Mouse (Mus musculus): ENCODE results near the gene As3mt. TPM values are rescaled to one million over a fixed set of nuclear protein-coding genes. Genes with fewer than 3 reads are reported as not detected.

Gene As3mt
- polyA plus RNA-seq, 1 experiment = 43.7 TPM

DNA sequence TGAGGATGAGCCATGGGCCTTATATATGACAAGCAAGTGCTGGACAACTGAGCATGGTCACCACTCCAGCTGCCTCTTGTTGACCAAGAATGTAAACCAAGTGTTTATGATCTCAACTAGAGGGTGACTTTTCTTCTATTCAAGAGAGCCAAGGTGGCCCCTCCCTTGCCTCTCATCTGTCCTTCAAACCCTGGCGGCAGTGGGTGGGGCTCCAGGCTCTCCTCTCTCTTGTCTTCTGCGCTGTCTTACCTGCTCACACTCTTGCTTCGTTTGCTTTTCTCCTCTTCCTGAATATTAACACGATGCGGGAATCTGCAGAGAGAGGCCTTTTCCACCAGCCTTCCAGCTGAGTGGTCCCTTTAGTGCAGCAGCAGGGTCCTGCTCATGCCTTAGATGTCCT, 76.8 kb downstream of the As3mt start:
- TF ChIP-seq POLR2A (IDR thresholded peaks at IDR 0.05; ENCODE audit: low read depth, low read length) = no peak
- TF ChIP-seq CTCF (conservative IDR thresholded peaks at IDR 0.05; ENCODE audit: insufficient read depth, insufficient read length, low read depth, low read length) = no peak
- 65% methylated on average over 5 of the region's 5 CpGs for WGBS
- H3K4me1 ChIP-seq (ENCODE audit: control insufficient read depth, insufficient read depth, low read length) = peaks cover 8% of the 10 kb centered on the region
- no peak overlapping the region for H3K27ac ChIP-seq (ENCODE audit: insufficient read depth, low read depth, low read length)
- H3K4me3 ChIP-seq (ENCODE audit: insufficient read depth, low read depth, low read length) = no peak overlapping the region
- no peaks in the 10 kb centered on the region for H3K36me3 ChIP-seq (ENCODE audit: control insufficient read depth, insufficient read depth, low read length)
- H3K27me3 ChIP-seq (replicated peaks; ENCODE audit: control insufficient read depth, insufficient read depth, low read length) = no peaks in the 10 kb centered on the region
- no peak for DNase-seq

DNA sequence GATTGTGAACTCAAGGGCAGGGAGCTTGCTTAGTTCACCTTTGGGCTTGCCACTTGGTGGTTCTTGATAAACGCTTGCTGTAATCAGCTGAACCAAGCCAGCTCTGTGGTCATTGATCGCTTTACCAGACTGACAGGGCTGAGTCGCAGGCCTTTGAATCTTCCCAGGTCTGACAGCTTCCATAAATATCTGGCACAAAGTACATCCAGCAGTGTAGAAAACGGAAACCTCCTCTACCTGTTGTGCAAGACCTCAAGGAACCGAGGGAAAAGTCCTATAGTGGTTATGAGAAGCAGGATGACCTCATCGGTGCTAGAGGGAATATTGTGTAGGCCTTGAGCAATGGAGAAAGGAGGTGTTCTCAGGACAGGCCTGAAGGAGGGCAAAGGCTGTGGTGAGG, 77.2 kb downstream of the As3mt start:
- DNase-seq = no peak
- H3K27me3 ChIP-seq (replicated peaks; ENCODE audit: control insufficient read depth, insufficient read depth, low read length) = no peaks in the 10 kb centered on the region
- no peak overlapping the region for H3K27ac ChIP-seq (ENCODE audit: insufficient read depth, low read depth, low read length)
- H3K4me3 ChIP-seq (ENCODE audit: insufficient read depth, low read depth, low read length) = no peak overlapping the region
- TF ChIP-seq CTCF (conservative IDR thresholded peaks at IDR 0.05; ENCODE audit: insufficient read depth, insufficient read length, low read depth, low read length) = no peak
- no peak for TF ChIP-seq POLR2A (IDR thresholded peaks at IDR 0.05; ENCODE audit: low read depth, low read length)
- H3K4me1 ChIP-seq (ENCODE audit: control insufficient read depth, insufficient read depth, low read length) = peaks cover 8% of the 10 kb centered on the region
- 53% methylated on average over 6 of the region's 6 CpGs for WGBS
- H3K36me3 ChIP-seq (ENCODE audit: control insufficient read depth, insufficient read depth, low read length) = no peaks in the 10 kb centered on the region

DNA sequence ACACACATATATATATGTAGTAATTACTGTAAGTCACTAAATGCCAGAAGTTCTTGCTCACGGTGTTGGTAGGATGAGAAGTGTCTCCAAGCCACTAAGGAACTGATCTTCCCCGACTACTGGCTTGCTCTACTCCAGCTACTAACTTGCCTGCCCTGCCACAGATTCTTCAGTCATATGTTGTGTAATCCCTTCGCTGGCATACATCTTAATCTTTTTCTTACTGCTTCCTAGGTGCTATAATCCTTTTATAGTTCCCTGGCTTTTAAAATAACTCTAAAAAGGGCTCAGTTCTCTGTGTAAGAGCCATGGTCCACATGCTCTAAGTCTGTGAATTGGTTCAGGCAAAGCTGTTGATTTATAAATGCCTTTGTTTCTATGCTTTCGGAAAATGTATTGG, 78.4 kb downstream of the As3mt start:
- no peak overlapping the region for H3K4me3 ChIP-seq (ENCODE audit: insufficient read depth, low read depth, low read length)
- DNase-seq = no peak
- TF ChIP-seq CTCF (conservative IDR thresholded peaks at IDR 0.05; ENCODE audit: insufficient read depth, insufficient read length, low read depth, low read length) (no peak), POLR2A (IDR thresholded peaks at IDR 0.05; ENCODE audit: low read depth, low read length) (no peak)
- H3K27me3 ChIP-seq (replicated peaks; ENCODE audit: control insufficient read depth, insufficient read depth, low read length) = no peaks in the 10 kb centered on the region
- peaks cover 8% of the 10 kb centered on the region for H3K4me1 ChIP-seq (ENCODE audit: control insufficient read depth, insufficient read depth, low read length)
- no peak overlapping the region for H3K27ac ChIP-seq (ENCODE audit: insufficient read depth, low read depth, low read length)
- no peaks in the 10 kb centered on the region for H3K36me3 ChIP-seq (ENCODE audit: control insufficient read depth, insufficient read depth, low read length)
- WGBS = 81% methylated on average over 4 of the region's 4 CpGs

DNA sequence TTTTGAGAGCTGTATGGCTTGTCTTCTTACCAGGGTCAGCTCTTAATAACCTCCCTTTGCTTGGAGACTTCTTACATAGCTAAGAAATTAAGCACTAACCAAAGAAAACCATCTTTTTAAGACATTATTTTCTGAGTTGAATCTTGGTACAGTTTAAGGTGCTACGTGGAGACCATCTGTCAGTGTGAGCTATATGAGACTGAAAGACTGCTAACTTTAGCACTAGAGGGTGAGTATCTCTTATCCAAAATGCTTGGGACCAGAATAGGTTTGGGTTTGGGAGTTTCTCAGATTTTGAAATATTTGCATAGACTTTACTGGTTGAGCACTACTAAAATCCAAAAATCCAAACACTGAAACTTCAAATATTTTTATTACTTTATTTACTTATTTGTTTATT, 82.5 kb downstream of the As3mt start:
- Histone ChIP-seq H3K27ac (ENCODE audit: insufficient read depth, low read depth, low read length) (no peak overlapping the region), H3K27me3 (replicated peaks; ENCODE audit: control insufficient read depth, insufficient read depth, low read length) (no peaks in the 10 kb centered on the region), H3K4me3 (ENCODE audit: insufficient read depth, low read depth, low read length) (no peak overlapping the region), H3K4me1 (ENCODE audit: control insufficient read depth, insufficient read depth, low read length) (peaks cover 5% of the 10 kb centered on the region), H3K36me3 (ENCODE audit: control insufficient read depth, insufficient read depth, low read length) (no peaks in the 10 kb centered on the region)
- TF ChIP-seq POLR2A (IDR thresholded peaks at IDR 0.05; ENCODE audit: low read depth, low read length) (no peak), CTCF (conservative IDR thresholded peaks at IDR 0.05; ENCODE audit: insufficient read depth, insufficient read length, low read depth, low read length) (no peak)
- DNase-seq = no peak
- WGBS = 94% methylated on average over 1 of the region's 1 CpGs

Other genes with a start within 250 kb of the As3mt start
- gene Trim8, start 205.8 kb upstream of the As3mt start, polyA plus RNA-seq (2012; rRNA removed) = 41.3 and 43.6 TPM in 2 replicates
- 52.5 and 62.8 TPM in 2 replicates for gene Arl3, start 134.3 kb upstream of the As3mt start, polyA plus RNA-seq (2012; rRNA removed)
- 18.9 and 23.0 TPM in 2 replicates for gene Sfxn2, start 134.1 kb upstream of the As3mt start, polyA plus RNA-seq (2012; rRNA removed)
- gene Wbp1l, start 108.4 kb upstream of the As3mt start, polyA plus RNA-seq (2012; rRNA removed) = 60.1 and 60.3 TPM in 2 replicates
- 0.27 and 0.29 TPM in 2 replicates for gene Cyp17a1, start 34.3 kb upstream of the As3mt start, polyA plus RNA-seq (2012; rRNA removed)
- gene Borcs7, start 17.6 kb upstream of the As3mt start, polyA plus RNA-seq (2012; rRNA removed) = 4.8 and 6.0 TPM in 2 replicates
- 26.4 and 36.1 TPM in 2 replicates for gene Cnnm2, start 54.1 kb downstream of the As3mt start, polyA plus RNA-seq (2012; rRNA removed)

Data from kidney, adult 2 months (tissue).